Mouse (Mus musculus) kidney, embryonic 14.5 days (tissue): ENCODE measurements around the gene Slc22a12. TPM values are rescaled to one million over a fixed set of nuclear protein-coding genes. Genes with fewer than 3 reads are reported as not detected.

Experiments used
- microRNA-seq: library from miRNA; unstranded; fragments of <30 nt; microRNA quantifications from one replicate; pipeline ENCODE4, GENCODE M21; 2016
- polyA plus RNA-seq: library from polyadenylated mRNA; unstranded; fragments of >200 nt; fragmentation: Nextera tagmentation; extraction: Ambion mirVana; gene quantifications from 2 replicates; pipeline ENCODE4 v1.2.1, GENCODE M21; 2014

Slc22a12 gene
- polyA plus RNA-seq, 1 experiment from 2014 or later, result 1.8 TPM

Small RNA genes lying within 50 kb of the gene (microRNA-seq; reads per million reads assigned to microRNA genes)
- gene Gm26460, result not detected

Other genes starting within 250 kb of the Slc22a12 start
- 0.89 and 2.0 TPM in 2 replicates for gene Cdc42bpg, start 236.6 kb downstream of the Slc22a12 start, polyA plus RNA-seq
- 46.1 and 49.1 TPM in 2 replicates for gene Men1, start 208.1 kb downstream of the Slc22a12 start, polyA plus RNA-seq
- gene Map4k2, start 201.9 kb downstream of the Slc22a12 start, polyA plus RNA-seq, result 12.5 and 12.8 TPM in 2 replicates
- 127 and 183 TPM in 2 replicates for gene Sf1, start 179.3 kb downstream of the Slc22a12 start, polyA plus RNA-seq
- 15.7 and 16.4 TPM in 2 replicates for gene Pygm, start 158.6 kb downstream of the Slc22a12 start, polyA plus RNA-seq
- 77.1 and 78.6 TPM in 2 replicates for gene Rasgrp2, start 143.7 kb downstream of the Slc22a12 start, polyA plus RNA-seq
- gene Nrxn2, start 124.3 kb downstream of the Slc22a12 start, polyA plus RNA-seq, result 5.4 and 8.4 TPM in 2 replicates